Mouse (Mus musculus): ENCODE data around the gene Tmem186. TPM values are rescaled to one million over a fixed set of nuclear protein-coding genes. Genes with fewer than 3 reads are reported as not detected.

Gene Tmem186
- polyA plus RNA-seq, 1 experiment from 2014 or later = 12.6 TPM

- in situ Hi-C loops (cut with MboI; ENCODE audit: low pct_unique_long_range_greater_than_20kb) = no loop called here
- DNase-seq (ENCODE audit: low read depth, low spot score) = no peak
- no peak for ATAC-seq
- TF ChIP-seq CTCF (IDR thresholded peaks at IDR 0.05) = no peak
- CTCF ChIA-PET = no interaction called here
- no peaks in the 10 kb centered on the region for H3K27me3 ChIP-seq
- POLR2A ChIA-PET = interaction anchor here (1.4 kb wide), 1 partner anchor 10 kb away, joined by 8 read pairs; no protein-coding TSS in a partner anchor
These were observed 30.9 kb upstream of the Tmem186 start for GRCm38 (mm10) chr16:8668386-8668785.

GRCm38 (mm10) chr16:8667814-8668213 is 30.3 kb upstream of the Tmem186 start:
- DNase-seq (ENCODE audit: low read depth, low spot score) (no peak), ATAC-seq (no peak)
- ChIA-PET CTCF (no interaction called here), POLR2A (interaction anchor here (1.4 kb wide), 1 partner anchor 9 kb away, joined by 8 read pairs; no protein-coding TSS in a partner anchor)
- in situ Hi-C loops (cut with MboI; ENCODE audit: low pct_unique_long_range_greater_than_20kb) = no loop called here
- H3K27me3 ChIP-seq = no peaks in the 10 kb centered on the region
- no peak for TF ChIP-seq CTCF (IDR thresholded peaks at IDR 0.05)

GRCm38 (mm10) chr16:8667261-8667660 is 29.7 kb upstream of the Tmem186 start:
- no peak for TF ChIP-seq CTCF (IDR thresholded peaks at IDR 0.05)
- DNase-seq (ENCODE audit: low read depth, low spot score) (no peak), ATAC-seq (no peak)
- ChIA-PET POLR2A (interaction anchor here (1.4 kb wide), 1 partner anchor 9 kb away, joined by 8 read pairs; no protein-coding TSS in a partner anchor), CTCF (interaction anchor here (0.9 to 1.1 kb wide), 3 partner anchors 9 to 173 kb away, joined by 3 to 6 read pairs (median 3); no protein-coding TSS in a partner anchor)
- H3K27me3 ChIP-seq = no peaks in the 10 kb centered on the region
- in situ Hi-C loops (cut with MboI; ENCODE audit: low pct_unique_long_range_greater_than_20kb) = no loop called here

- no peak for DNase-seq (ENCODE audit: low read depth, low spot score)
- no peaks in the 10 kb centered on the region for H3K27me3 ChIP-seq
- ChIA-PET CTCF (interaction anchor here (0.9 to 1.6 kb wide), 4 partner anchors 10 to 172 kb away, joined by 3 to 6 read pairs (median 3); no protein-coding TSS in a partner anchor), POLR2A (no interaction called here)
- no peak for TF ChIP-seq CTCF (IDR thresholded peaks at IDR 0.05)
- in situ Hi-C loops (cut with MboI; ENCODE audit: low pct_unique_long_range_greater_than_20kb) = no loop called here
- ATAC-seq = peak; percentile 29
These were observed 28.9 kb upstream of the Tmem186 start for GRCm38 (mm10) chr16:8666452-8666851.

- no peaks in the 10 kb centered on the region for H3K27me3 ChIP-seq
- in situ Hi-C loops (cut with MboI; ENCODE audit: low pct_unique_long_range_greater_than_20kb) = no loop called here
- ATAC-seq (no peak), DNase-seq (ENCODE audit: low read depth, low spot score) (no peak)
- ChIA-PET CTCF (interaction anchor here (1.6 kb wide), 1 partner anchor 11 kb away, joined by 3 read pairs; no protein-coding TSS in a partner anchor), POLR2A (no interaction called here)
- TF ChIP-seq CTCF (IDR thresholded peaks at IDR 0.05) = no peak
These were observed 27.9 kb upstream of the Tmem186 start for GRCm38 (mm10) chr16:8665367-8665766.

- ChIA-PET POLR2A (no interaction called here), CTCF (interaction anchor here (3.0 kb wide), 1 partner anchor 21 kb away, joined by 8 read pairs; no protein-coding TSS in a partner anchor)
- in situ Hi-C loops (cut with MboI; ENCODE audit: low pct_unique_long_range_greater_than_20kb) = no loop called here
- DNase-seq (ENCODE audit: low read depth, low spot score) = no peak
- no peak for TF ChIP-seq CTCF (IDR thresholded peaks at IDR 0.05)
- H3K27me3 ChIP-seq = no peaks in the 10 kb centered on the region
- no peak for ATAC-seq
These were observed 26.4 kb upstream of the Tmem186 start for GRCm38 (mm10) chr16:8663606-8664539.

GRCm38 (mm10) chr16:8663022-8663421 is 25.5 kb upstream of the Tmem186 start:
- ATAC-seq = no peak
- no peak for TF ChIP-seq CTCF (IDR thresholded peaks at IDR 0.05)
- ChIA-PET POLR2A (no interaction called here), CTCF (interaction anchor here (3.0 kb wide), 1 partner anchor 20 kb away, joined by 8 read pairs; no protein-coding TSS in a partner anchor)
- no peak for DNase-seq (ENCODE audit: low read depth, low spot score)
- H3K27me3 ChIP-seq = no peaks in the 10 kb centered on the region
- in situ Hi-C loops (cut with MboI; ENCODE audit: low pct_unique_long_range_greater_than_20kb) = no loop called here

GRCm38 (mm10) chr16:8658764-8659163 is 21.3 kb upstream of the Tmem186 start:
- ChIA-PET POLR2A (interaction anchor here (1.7 kb wide), 1 partner anchor 9 kb away, joined by 8 read pairs; no protein-coding TSS in a partner anchor), CTCF (interaction anchor here (1.2 to 1.5 kb wide), 2 partner anchors 13 to 18 kb away, joined by 3 read pairs; no protein-coding TSS in a partner anchor)
- TF ChIP-seq CTCF (IDR thresholded peaks at IDR 0.05) = no peak
- ATAC-seq (no peak), DNase-seq (ENCODE audit: low read depth, low spot score) (no peak)
- H3K27me3 ChIP-seq = no peaks in the 10 kb centered on the region
- in situ Hi-C loops (cut with MboI; ENCODE audit: low pct_unique_long_range_greater_than_20kb) = no loop called here

GRCm38 (mm10) chr16:8658349-8658748 is 20.8 kb upstream of the Tmem186 start:
- CTCF ChIA-PET = no interaction called here
- POLR2A ChIA-PET = interaction anchor here (1.2 to 1.7 kb wide), 2 partner anchors 10 to 14 kb away, joined by 4 to 8 read pairs; partner anchors contain the start of gene Carhsp1
- DNase-seq (ENCODE audit: low read depth, low spot score) (no peak), ATAC-seq (no peak)
- H3K27me3 ChIP-seq = no peaks in the 10 kb centered on the region
- in situ Hi-C loops (cut with MboI; ENCODE audit: low pct_unique_long_range_greater_than_20kb) = no loop called here
- TF ChIP-seq CTCF (IDR thresholded peaks at IDR 0.05) = no peak

GRCm38 (mm10) chr16:8656256-8656655 is 18.7 kb upstream of the Tmem186 start:
- ATAC-seq = no peak
- no peaks in the 10 kb centered on the region for H3K27me3 ChIP-seq
- in situ Hi-C loops (cut with MboI; ENCODE audit: low pct_unique_long_range_greater_than_20kb) = no loop called here
- DNase-seq (ENCODE audit: low read depth, low spot score) = no peak
- ChIA-PET CTCF (interaction anchor here (1.5 kb wide), 1 partner anchor 15 kb away, joined by 3 read pairs; no protein-coding TSS in a partner anchor), POLR2A (no interaction called here)
- TF ChIP-seq CTCF (IDR thresholded peaks at IDR 0.05) = no peak

GRCm38 (mm10) chr16:8655599-8655998 is 18.1 kb upstream of the Tmem186 start:
- ChIA-PET CTCF (interaction anchor here (0.8 to 1.5 kb wide), 2 partner anchors 11 to 15 kb away, joined by 3 read pairs; no protein-coding TSS in a partner anchor), POLR2A (no interaction called here)
- in situ Hi-C loops (cut with MboI; ENCODE audit: low pct_unique_long_range_greater_than_20kb) = no loop called here
- TF ChIP-seq CTCF (IDR thresholded peaks at IDR 0.05) = no peak
- ATAC-seq = no peak
- no peaks in the 10 kb centered on the region for H3K27me3 ChIP-seq
- no peak for DNase-seq (ENCODE audit: low read depth, low spot score)

Data from Patski (cell line).